Mouse (Mus musculus): ENCODE measurements around the gene Bicral. TPM values are rescaled to one million over a fixed set of nuclear protein-coding genes. Genes with fewer than 3 reads are reported as not detected.

The Bicral gene
- polyA plus RNA-seq (2015; fragmentation: Nextera tagmentation; extraction: Ambion mirVana) = 6.6 and 8.3 TPM in 2 replicates

GRCm38 (mm10) chr17:46857903-46858748 lies at the start of gene Bicral:
Gene Bicral, minus strand, starts transcription at chr17:46858482.
- ATAC-seq (ENCODE audit: low FRiP score) = peak; percentile 79
- H3K4me2 ChIP-seq = peak within 1 kb of the TSS; percentile 64
- H3K4me3 ChIP-seq (replicated peaks) = peak within 1 kb of the TSS; percentile 92
- peak within 1 kb of the TSS; percentile 100 for H3K27ac ChIP-seq (replicated peaks)
- peaks cover 37% of the 10 kb centered on the region for H3K4me1 ChIP-seq
- H3K36me3 ChIP-seq = no peaks in the 10 kb centered on the region
- H3K27me3 ChIP-seq (replicated peaks) = no peaks in the 10 kb centered on the region
- no peaks in the 10 kb centered on the region for H3K9me3 ChIP-seq (replicated peaks)
- H3K9ac ChIP-seq (replicated peaks) = peak within 1 kb of the TSS; percentile 100
- WGBS = under 1% methylated on average over 45 of the region's 65 CpGs

- no peak overlapping the region for H3K9ac ChIP-seq (replicated peaks)
- H3K27ac ChIP-seq (replicated peaks) = no peak overlapping the region
- H3K4me2 ChIP-seq = peak overlapping the region; percentile 24; the same call in 1 of the 2 replicates
- H3K4me3 ChIP-seq (replicated peaks) = no peak overlapping the region
- H3K27me3 ChIP-seq (replicated peaks) = no peaks in the 10 kb centered on the region
- no peaks in the 10 kb centered on the region for H3K9me3 ChIP-seq (replicated peaks)
- no peaks in the 10 kb centered on the region; the same call in 1 of the 2 replicates for H3K4me1 ChIP-seq
- no peaks in the 10 kb centered on the region for H3K36me3 ChIP-seq
- ATAC-seq (ENCODE audit: low FRiP score) = peak; percentile 68; the same call in 1 of the 2 replicates
- 20% methylated on average over 19 of the region's 19 CpGs for WGBS
Observed at GRCm38 (mm10) chr17:46903876-46904490, 45.7 kb upstream of the Bicral start.

- Histone ChIP-seq H3K36me3 (no peaks in the 10 kb centered on the region), H3K9me3 (replicated peaks) (no peaks in the 10 kb centered on the region), H3K4me2 (no peak overlapping the region), H3K27ac (replicated peaks) (no peak overlapping the region), H3K9ac (replicated peaks) (no peak overlapping the region), H3K4me1 (no peaks in the 10 kb centered on the region; the same call in 1 of the 2 replicates), H3K4me3 (replicated peaks) (no peak overlapping the region), H3K27me3 (replicated peaks) (no peaks in the 10 kb centered on the region)
- WGBS = 66% methylated on average over 2 of the region's 2 CpGs
- no peak for ATAC-seq (ENCODE audit: low FRiP score)
Observed at GRCm38 (mm10) chr17:46900941-46901340, 42.7 kb upstream of the Bicral start.

- Histone ChIP-seq H3K9ac (replicated peaks) (no peak overlapping the region), H3K36me3 (no peaks in the 10 kb centered on the region), H3K27me3 (replicated peaks) (no peaks in the 10 kb centered on the region), H3K4me1 (peaks cover 17% of the 10 kb centered on the region), H3K9me3 (replicated peaks) (no peaks in the 10 kb centered on the region), H3K4me3 (replicated peaks) (no peak overlapping the region), H3K27ac (replicated peaks) (no peak overlapping the region), H3K4me2 (no peak overlapping the region)
- no peak for ATAC-seq (ENCODE audit: low FRiP score)
- WGBS = 54% methylated on average over 13 of the region's 13 CpGs
Observed at GRCm38 (mm10) chr17:46897221-46897950, 39.1 kb upstream of the Bicral start.

GRCm38 (mm10) chr17:46895426-46895825 lies 37.1 kb upstream of the Bicral start:
- no peak for ATAC-seq (ENCODE audit: low FRiP score)
- Histone ChIP-seq H3K9ac (replicated peaks) (no peak overlapping the region), H3K36me3 (no peaks in the 10 kb centered on the region), H3K9me3 (replicated peaks) (no peaks in the 10 kb centered on the region), H3K27me3 (replicated peaks) (no peaks in the 10 kb centered on the region), H3K4me3 (replicated peaks) (no peak overlapping the region), H3K27ac (replicated peaks) (no peak overlapping the region), H3K4me1 (peaks cover 30% of the 10 kb centered on the region), H3K4me2 (no peak overlapping the region)
- WGBS = 90% methylated on average over 9 of the region's 9 CpGs

GRCm38 (mm10) chr17:46890843-46891594 lies 32.7 kb upstream of the Bicral start:
- peak overlapping the region; percentile 99 for H3K27ac ChIP-seq (replicated peaks)
- no peaks in the 10 kb centered on the region for H3K36me3 ChIP-seq
- peak overlapping the region; percentile 91 for H3K4me3 ChIP-seq (replicated peaks)
- no peaks in the 10 kb centered on the region for H3K27me3 ChIP-seq (replicated peaks)
- ATAC-seq (ENCODE audit: low FRiP score) = peak; percentile 30
- peaks cover 48% of the 10 kb centered on the region for H3K4me1 ChIP-seq
- H3K9ac ChIP-seq (replicated peaks) = peak overlapping the region; percentile 82
- no peaks in the 10 kb centered on the region for H3K9me3 ChIP-seq (replicated peaks)
- 2% methylated on average over 55 of the region's 64 CpGs for WGBS
- H3K4me2 ChIP-seq = peak overlapping the region; percentile 85

GRCm38 (mm10) chr17:46890116-46890815 lies 32.0 kb upstream of the Bicral start, which contains the start of gene Tbcc:
Gene Tbcc, plus strand, starts transcription at chr17:46890684.
- Histone ChIP-seq H3K4me3 (replicated peaks) (peak within 1 kb of the TSS; percentile 91), H3K9ac (replicated peaks) (peak within 1 kb of the TSS; percentile 82), H3K27ac (replicated peaks) (peak within 1 kb of the TSS; percentile 99), H3K4me2 (peak within 1 kb of the TSS; percentile 85), H3K27me3 (replicated peaks) (no peaks in the 10 kb centered on the region), H3K36me3 (no peaks in the 10 kb centered on the region), H3K9me3 (replicated peaks) (no peaks in the 10 kb centered on the region), H3K4me1 (peaks cover 49% of the 10 kb centered on the region)
- WGBS = 0% methylated on average over 40 of the region's 40 CpGs
- ATAC-seq (ENCODE audit: low FRiP score) = peak; percentile 91

- H3K4me3 ChIP-seq (replicated peaks) = peak overlapping the region; percentile 91
- no peaks in the 10 kb centered on the region for H3K9me3 ChIP-seq (replicated peaks)
- H3K36me3 ChIP-seq = no peaks in the 10 kb centered on the region
- peak overlapping the region; percentile 80 for H3K9ac ChIP-seq (replicated peaks)
- H3K27me3 ChIP-seq (replicated peaks) = no peaks in the 10 kb centered on the region
- peak; percentile 76 for ATAC-seq (ENCODE audit: low FRiP score)
- under 1% methylated on average over 44 of the region's 44 CpGs for WGBS
- H3K4me2 ChIP-seq = peak overlapping the region; percentile 75
- peaks cover 49% of the 10 kb centered on the region for H3K4me1 ChIP-seq
- peak overlapping the region; percentile 99 for H3K27ac ChIP-seq (replicated peaks)
Observed at GRCm38 (mm10) chr17:46889450-46890084, 31.3 kb upstream of the Bicral start.

- whole genome bisulfite sequencing = 32% methylated on average over 16 of the region's 16 CpGs
- ATAC-seq (ENCODE audit: low FRiP score) = no peak
- Histone ChIP-seq H3K4me1 (peaks cover 42% of the 10 kb centered on the region), H3K4me3 (replicated peaks) (peak overlapping the region; percentile 91), H3K9ac (replicated peaks) (peak overlapping the region; percentile 80), H3K27me3 (replicated peaks) (no peaks in the 10 kb centered on the region), H3K9me3 (replicated peaks) (no peaks in the 10 kb centered on the region), H3K27ac (replicated peaks) (peak overlapping the region; percentile 99), H3K4me2 (peak overlapping the region; percentile 75), H3K36me3 (no peaks in the 10 kb centered on the region)
Observed at GRCm38 (mm10) chr17:46888511-46889212, 30.4 kb upstream of the Bicral start.

Measured in neural tube, embryonic 15.5 days (tissue).